Mouse (Mus musculus): Measurements from ENCODE around the gene Herc6.

DNA sequence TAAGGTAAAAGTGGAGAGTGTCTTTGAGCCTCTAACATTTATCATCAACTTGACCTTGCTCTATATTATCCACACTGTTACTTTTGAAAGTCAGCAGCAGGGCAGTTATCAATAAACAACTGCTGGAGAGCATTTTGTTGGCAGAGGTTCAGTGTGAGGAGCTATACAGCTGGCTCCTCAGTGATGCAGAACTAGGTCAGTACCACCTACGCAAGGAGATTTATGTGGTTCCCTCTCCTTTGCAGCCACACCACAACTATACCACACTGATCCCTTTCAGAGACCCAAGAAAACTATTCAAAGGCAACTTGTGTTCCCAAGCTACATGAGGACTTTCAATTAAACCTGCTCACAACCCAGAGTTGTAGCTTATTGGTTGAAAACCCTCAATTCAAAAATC is 49.4 kb upstream of the Herc6 start:
- TF ChIP-seq POLR2A (IDR thresholded peaks at IDR 0.05; ENCODE audit: extremely low read depth, insufficient read depth, low read length): no peak
- no peak for TF ChIP-seq CTCF (IDR thresholded peaks at IDR 0.05; ENCODE audit: extremely low read depth, insufficient read depth, low read length)

Measured in cortical plate, adult 2 months (tissue).